Mouse (Mus musculus) cerebellum, adult 2 months (tissue): ENCODE measurements at regions not wholly inside any gene's neighbourhood (a gene's known extent, or its start where the extent isn't known, plus 50 kb on each side); places are given as distances from the start of the nearest gene placed in this dataset.
A peak's percentile ranks its signal among the peaks of the same experiment; 100 is the strongest.

Experiments used
- DNase-seq, 2 experiments: peaks; one replicate each; pipeline ENCODE4 v3.0.0; 2021
- H3K27ac ChIP-seq: fragments of 200-500 bp; 2 replicates; pipeline ENCODE4 v1.5.1; 2012; ENCODE audit warnings: low read length, control low read depth, inconsistent platforms; ENCODE audit not compliant: insufficient read depth
- H3K27me3 ChIP-seq: fragments of 200-500 bp; 2 replicates; pipeline ENCODE4 v1.6.1; 2012; ENCODE audit warnings: inconsistent platforms, mild to moderate bottlenecking, low read length, moderate library complexity; ENCODE audit not compliant: control insufficient read depth, insufficient read depth
- H3K4me1 ChIP-seq: fragments of 200-500 bp; 2 replicates; pipeline ENCODE4 v1.6.1; 2011; ENCODE audit warnings: low read length; ENCODE audit not compliant: control insufficient read depth, insufficient read depth
- H3K4me3 ChIP-seq: fragments of 200-500 bp; replicated peaks from 2 replicates; pipeline ENCODE3; 2011; ENCODE audit warnings: mild to moderate bottlenecking, low read depth, low read length, control low read depth; ENCODE audit not compliant: insufficient read depth
- CTCF ChIP-seq: fragments of 200-500 bp; IDR thresholded peaks from 2 replicates; pipeline ENCODE4 v1.5.1; 2011; ENCODE audit warnings: low read depth, mild to moderate bottlenecking, control low read depth, low read length, moderate library complexity, borderline replicate concordance; ENCODE audit not compliant: insufficient read depth
- POLR2A ChIP-seq: fragments of 200-500 bp; IDR thresholded peaks from 2 replicates; pipeline ENCODE4 v1.6.1; 2011; ENCODE audit warnings: low read length, control low read depth, borderline replicate concordance; ENCODE audit not compliant: insufficient read depth
- WGBS: fragments of 180-500 bp; shearing (Covaris S2); methylation state at CpG from one replicate; pipeline ENCODE4 v1.1.7; 2018; 5-methylcytosine and 5-hydroxymethylcytosine counted together

GRCm38 (mm10) chr15:28560035-28560434, 356.5 kb downstream of the Dnah5 start:
- no peaks in the 10 kb centered on the region for H3K27me3 ChIP-seq
- no peak for DNase-seq
- no peak for TF ChIP-seq POLR2A
- TF ChIP-seq CTCF: no peak
- no peak overlapping the region for H3K4me3 ChIP-seq
- no peaks in the 10 kb centered on the region for H3K4me1 ChIP-seq
- 70% methylated on average over 1 of the region's 1 CpGs for WGBS
- H3K27ac ChIP-seq: no peak overlapping the region

GRCm38 (mm10) chr15:28595294-28595693, 391.7 kb downstream of the Dnah5 start:
- H3K27ac ChIP-seq: no peak overlapping the region
- H3K4me1 ChIP-seq: no peaks in the 10 kb centered on the region
- H3K27me3 ChIP-seq: no peaks in the 10 kb centered on the region
- H3K4me3 ChIP-seq: no peak overlapping the region
- no peak for DNase-seq
- TF ChIP-seq CTCF (no peak), POLR2A (no peak)

- Histone ChIP-seq H3K4me3 (no peak overlapping the region), H3K27ac (no peak overlapping the region), H3K4me1 (no peaks in the 10 kb centered on the region), H3K27me3 (no peaks in the 10 kb centered on the region)
- TF ChIP-seq CTCF (no peak), POLR2A (no peak)
- no peak for DNase-seq
- 45% methylated on average over 4 of the region's 4 CpGs for WGBS
These were observed 392.2 kb downstream of the Dnah5 start for GRCm38 (mm10) chr15:28595725-28596124.

- no peak for DNase-seq
- H3K4me3 ChIP-seq: no peak overlapping the region
- no peak overlapping the region for H3K27ac ChIP-seq
- H3K27me3 ChIP-seq: no peaks in the 10 kb centered on the region
- no peaks in the 10 kb centered on the region for H3K4me1 ChIP-seq
- WGBS: 54% methylated on average over 5 of the region's 5 CpGs
- TF ChIP-seq POLR2A (no peak), CTCF (no peak)
These were observed 396.6 kb downstream of the Dnah5 start for GRCm38 (mm10) chr15:28600132-28600531.

- no peak for TF ChIP-seq POLR2A
- TF ChIP-seq CTCF: no peak
- H3K4me1 ChIP-seq: no peaks in the 10 kb centered on the region; the same call in 1 of the 2 replicates
- no peak overlapping the region for H3K27ac ChIP-seq
- DNase-seq: peak; percentile 27 to 68
- H3K27me3 ChIP-seq: no peaks in the 10 kb centered on the region
- H3K4me3 ChIP-seq: no peak overlapping the region
- 15% methylated on average over 3 of the region's 3 CpGs for WGBS
These were observed 412.1 kb downstream of the Dnah5 start for GRCm38 (mm10) chr15:28615662-28616061.

- 21% methylated on average over 3 of the region's 3 CpGs for WGBS
- DNase-seq: no peak
- no peaks in the 10 kb centered on the region for H3K4me1 ChIP-seq
- H3K27ac ChIP-seq: no peak overlapping the region
- no peak overlapping the region for H3K4me3 ChIP-seq
- TF ChIP-seq POLR2A: no peak
- H3K27me3 ChIP-seq: no peaks in the 10 kb centered on the region; the same call in 1 of the 2 replicates
These were observed 436.8 kb downstream of the Dnah5 start for GRCm38 (mm10) chr15:28640349-28640748.

- Histone ChIP-seq H3K27me3 (no peaks in the 10 kb centered on the region; the same call in 1 of the 2 replicates), H3K27ac (no peak overlapping the region), H3K4me1 (no peaks in the 10 kb centered on the region), H3K4me3 (no peak overlapping the region)
- 23% methylated on average over 1 of the region's 1 CpGs for WGBS
- DNase-seq: no peak
- TF ChIP-seq CTCF (no peak), POLR2A (no peak)
These were observed 441.6 kb downstream of the Dnah5 start for GRCm38 (mm10) chr15:28645122-28645521.

DNA sequence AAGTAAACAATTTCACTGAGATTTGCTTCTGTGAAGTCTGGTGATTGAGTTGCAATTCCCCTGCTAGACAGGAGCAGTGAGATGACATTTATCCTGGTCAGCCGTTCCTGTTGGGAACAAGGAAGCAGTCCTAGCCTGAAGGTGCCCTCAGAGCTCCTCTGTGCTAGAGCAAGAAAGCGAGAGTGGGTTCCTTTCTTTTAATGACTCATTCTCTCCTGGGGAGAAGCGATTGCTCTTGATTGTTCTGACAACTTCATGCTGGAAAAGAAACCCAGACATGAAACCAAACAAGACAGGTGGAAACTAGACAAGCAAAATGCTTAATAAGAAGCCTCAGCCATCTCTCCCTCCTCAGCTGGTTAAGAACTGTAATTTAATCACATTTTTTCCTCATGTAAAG, 450.4 kb downstream of the Dnah5 start:
- Histone ChIP-seq H3K4me3 (no peak overlapping the region), H3K27me3 (no peaks in the 10 kb centered on the region), H3K4me1 (no peaks in the 10 kb centered on the region), H3K27ac (no peak overlapping the region)
- 39% methylated on average over 3 of the region's 3 CpGs for WGBS
- no peak for TF ChIP-seq POLR2A
- no peak for TF ChIP-seq CTCF
- no peak for DNase-seq

DNA sequence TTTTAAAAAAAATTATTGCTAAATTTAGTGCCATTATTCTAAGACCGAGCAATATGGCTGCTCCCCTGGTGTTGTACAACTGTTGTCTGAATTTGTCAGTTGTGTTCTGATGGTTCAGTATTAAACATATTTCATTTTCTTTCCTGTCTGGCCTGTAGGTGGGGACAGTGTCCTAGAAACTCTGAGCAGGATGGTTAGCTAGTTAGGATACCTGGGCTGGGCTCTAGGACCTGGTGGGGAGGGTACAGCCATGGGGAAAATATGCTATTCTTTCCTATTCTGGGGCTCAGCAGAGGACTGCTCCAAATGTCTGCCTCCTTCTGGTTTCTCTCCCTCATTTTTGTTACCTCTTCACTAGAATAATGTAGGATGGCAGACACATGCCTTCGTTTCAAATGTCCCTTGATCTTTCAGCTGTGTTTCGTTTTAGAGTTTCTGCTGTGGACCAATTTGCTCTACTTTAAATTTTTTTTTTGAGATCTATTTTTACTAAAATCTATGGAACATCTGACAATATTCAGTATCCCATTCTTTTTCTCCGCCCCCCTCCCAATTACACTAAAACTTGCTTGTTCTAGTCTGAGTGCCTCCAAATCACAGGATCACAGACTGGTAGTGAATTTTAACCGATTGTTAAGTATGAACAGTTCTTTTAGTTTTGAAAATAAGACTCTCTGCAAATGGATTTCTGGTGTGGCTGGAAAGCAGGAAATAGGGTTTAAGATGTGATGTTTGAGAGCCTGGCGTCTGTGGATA, 460.5 kb downstream of the Dnah5 start:
- WGBS: 78% methylated on average over 6 of the region's 6 CpGs
- no peaks in the 10 kb centered on the region for H3K4me1 ChIP-seq
- no peak for DNase-seq
- TF ChIP-seq CTCF (peak; percentile 47; the same call in 1 of the 2 replicates), POLR2A (no peak)
- H3K4me3 ChIP-seq: no peak overlapping the region
- H3K27me3 ChIP-seq: no peaks in the 10 kb centered on the region
- H3K27ac ChIP-seq: no peak overlapping the region
